Mouse (Mus musculus): ENCODE data around the gene Panx2.

- TF ChIP-seq CTCF (IDR thresholded peaks at IDR 0.05) (peak; percentile 51), EP300 (IDR thresholded peaks at IDR 0.05) (no peak)
Observed at GRCm38 (mm10) chr15:89075478-89076147, 16.1 kb downstream of the Panx2 start.

Data from lung, postnatal 0 days (tissue).